Mouse (Mus musculus): ENCODE measurements around the gene Zfp423. TPM values are rescaled to one million over a fixed set of nuclear protein-coding genes. Genes with fewer than 3 reads are reported as not detected.

Gene Zfp423
- total RNA-seq, 1 experiment from 2014 or later, result 22.0 TPM

DNA sequence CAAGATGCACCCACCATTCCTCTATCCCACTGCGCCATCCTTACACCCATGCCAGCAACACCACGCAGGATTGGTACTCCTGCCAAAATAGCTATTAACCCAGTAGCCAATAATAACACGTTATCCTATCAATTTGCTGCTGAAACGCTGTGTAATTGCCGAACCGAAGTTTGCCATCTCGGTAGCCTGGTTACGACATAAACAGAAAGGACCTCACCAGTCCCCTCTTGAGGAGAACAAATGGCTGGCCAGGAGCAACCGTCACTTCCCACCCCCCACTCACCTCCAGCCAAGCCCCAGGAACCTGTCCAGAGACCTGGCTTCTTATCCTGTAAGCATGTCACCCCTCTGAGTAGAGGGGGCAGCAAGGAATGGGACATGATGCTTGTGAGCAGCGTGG is 156.0 kb downstream of the Zfp423 start:
- no peak for DNase-seq

GRCm38 (mm10) chr8:87802571-87802970 is 156.8 kb downstream of the Zfp423 start:
- DNase-seq, result no peak

GRCm38 (mm10) chr8:87800121-87800520 is 159.3 kb downstream of the Zfp423 start:
- DNase-seq, result no peak

DNA sequence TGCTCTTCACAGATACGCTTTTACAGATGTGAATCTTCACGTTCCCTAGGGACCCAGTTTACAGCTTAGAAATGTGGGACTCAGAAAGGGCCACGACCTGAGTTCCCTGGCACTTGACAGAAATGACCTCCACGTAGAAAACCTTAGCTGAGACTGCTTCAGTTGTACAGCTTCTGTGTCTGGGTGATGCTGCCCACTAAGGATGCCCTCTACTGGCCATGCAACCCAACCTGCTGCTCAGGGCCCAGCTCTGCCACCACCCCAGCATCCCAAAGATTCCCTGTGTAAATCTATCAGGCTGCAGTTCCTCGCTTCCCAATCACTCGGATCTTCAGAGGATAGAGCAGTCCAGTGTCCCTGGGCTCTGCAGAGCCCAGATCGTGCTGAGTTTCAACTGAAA is 163.2 kb downstream of the Zfp423 start:
- peak; percentile 58 for DNase-seq

DNA sequence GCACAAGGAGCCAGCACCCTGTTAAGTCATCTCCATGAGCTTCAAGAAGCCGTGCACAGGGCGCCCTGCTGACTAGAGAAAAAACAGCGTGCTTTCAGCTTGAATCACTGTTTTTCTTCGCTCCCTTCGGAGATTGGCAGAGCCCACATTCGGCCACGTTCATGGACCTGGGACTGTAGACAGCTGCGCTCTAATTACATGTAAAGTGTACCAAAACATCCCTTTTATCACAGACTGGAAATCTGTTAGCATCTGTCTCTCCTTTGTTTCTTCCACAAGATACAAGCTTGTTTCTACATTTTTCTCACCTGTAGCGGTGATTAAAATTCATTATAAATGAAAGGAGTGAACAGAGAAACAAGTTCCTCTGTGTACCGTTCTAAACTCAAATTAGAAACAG is 164.8 kb downstream of the Zfp423 start:
- DNase-seq, result no peak

- peak; percentile 39 for DNase-seq
Measured at GRCm38 (mm10) chr8:87791103-87791502, 168.3 kb downstream of the Zfp423 start.

DNA sequence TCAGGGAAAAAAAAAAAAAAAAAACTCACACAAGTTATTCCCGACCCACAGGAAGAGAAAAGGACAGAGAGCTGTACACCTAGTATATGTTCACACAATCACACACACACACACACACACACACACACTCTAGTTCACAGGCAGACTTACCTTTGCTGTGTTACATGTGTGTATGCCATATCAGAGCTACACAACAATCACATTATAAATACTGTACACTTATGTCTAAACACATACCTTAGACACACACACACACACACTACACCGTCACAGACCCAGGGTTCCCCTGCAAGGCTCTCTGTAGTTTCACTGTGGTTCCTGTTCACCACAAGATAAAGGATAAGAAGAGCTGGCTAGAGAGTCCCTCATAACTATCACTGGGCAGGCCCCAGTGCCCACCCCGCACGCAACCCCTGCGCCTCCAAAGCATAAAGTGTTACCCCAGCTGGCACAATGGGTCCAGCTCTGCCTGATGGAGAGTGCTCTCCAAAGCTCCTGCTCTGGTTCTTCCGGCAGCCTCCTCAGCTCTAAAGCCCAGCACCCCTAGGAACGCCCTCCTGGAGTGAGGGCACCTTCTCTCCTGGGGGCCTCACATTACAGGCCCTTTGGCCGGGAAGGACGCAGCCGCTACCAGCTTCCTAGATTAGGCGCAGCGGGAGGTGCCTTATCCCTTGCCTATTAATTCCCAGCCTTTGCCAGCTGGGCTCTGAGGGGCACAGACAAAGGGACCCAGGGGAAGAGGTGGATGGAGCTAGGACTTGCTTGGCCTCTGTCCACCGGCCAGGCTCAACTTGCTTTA is 174.6 kb downstream of the Zfp423 start:
- no peak for DNase-seq

DNA sequence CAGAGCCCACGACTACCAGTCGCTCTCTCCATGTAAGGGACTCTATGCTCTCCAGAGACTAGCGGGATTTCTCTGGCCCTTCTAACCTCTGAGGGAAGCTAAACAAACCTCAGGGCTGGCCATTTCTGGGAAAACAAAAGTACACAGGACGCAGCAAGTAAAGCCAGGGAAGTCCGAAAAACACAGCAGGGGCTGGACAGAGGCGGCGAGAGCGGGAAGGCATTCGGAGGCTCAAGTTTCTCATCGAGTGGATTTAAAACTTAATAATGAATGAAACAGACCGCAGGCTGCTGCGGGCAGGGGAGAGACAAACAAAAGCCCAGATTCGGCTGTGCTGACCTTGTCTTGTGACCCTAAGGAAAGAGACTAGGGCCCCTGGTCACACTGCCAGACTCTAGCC is 175.2 kb downstream of the Zfp423 start:
- no peak for DNase-seq

DNA sequence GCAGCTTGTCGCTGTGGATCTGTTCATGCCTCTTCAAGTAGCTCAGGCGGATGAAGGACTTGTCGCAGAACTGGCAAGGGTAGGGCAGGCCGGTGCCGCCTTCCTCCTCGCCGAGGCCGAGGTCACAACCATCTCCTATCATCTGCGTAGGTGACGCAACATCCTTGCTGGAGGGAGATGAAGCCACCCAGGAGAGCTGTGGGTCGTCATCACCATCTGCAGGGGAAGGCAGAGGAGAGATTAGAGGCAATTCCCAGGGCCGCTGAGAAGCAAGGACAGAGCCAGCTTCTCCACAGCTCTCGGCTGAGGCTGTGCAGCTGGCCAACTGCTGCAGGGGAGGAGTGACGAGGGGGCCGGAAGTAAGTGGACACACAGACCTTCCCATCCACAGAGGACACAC is 176.2 kb downstream of the Zfp423 start:
- peak; percentile 68 for DNase-seq

- no peak for DNase-seq
Measured at GRCm38 (mm10) chr8:87777586-87777985, 181.8 kb downstream of the Zfp423 start.

GRCm38 (mm10) chr8:87775889-87776288 is 183.5 kb downstream of the Zfp423 start:
- no peak for DNase-seq

GRCm38 (mm10) chr8:87774966-87775365 is 184.4 kb downstream of the Zfp423 start:
- no peak for DNase-seq

- DNase-seq, result peak; percentile 31
Measured at GRCm38 (mm10) chr8:87772894-87773502, 186.4 kb downstream of the Zfp423 start.

GRCm38 (mm10) chr8:87767882-87768281 is 191.5 kb downstream of the Zfp423 start:
- no peak for DNase-seq

DNA sequence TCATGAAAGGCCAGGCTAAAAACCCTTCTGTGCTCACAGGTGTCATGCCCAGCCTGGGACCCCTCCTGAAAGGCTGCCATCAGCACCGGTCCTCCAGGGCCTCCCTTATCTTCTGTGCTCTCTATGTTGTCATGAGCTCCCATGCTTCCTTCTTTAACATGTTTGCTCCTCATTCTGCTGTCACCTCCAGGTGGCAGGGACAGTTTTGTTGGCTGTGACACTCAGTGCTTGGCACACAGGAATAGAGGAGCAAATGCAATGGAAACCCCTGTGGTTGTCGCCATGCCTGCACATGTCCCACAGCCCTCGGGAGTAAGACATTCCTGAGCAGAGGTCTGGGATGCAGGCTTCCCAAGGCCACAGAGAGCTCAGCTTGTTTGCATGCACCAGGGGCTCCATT is 194.1 kb downstream of the Zfp423 start:
- DNase-seq, result no peak

DNA sequence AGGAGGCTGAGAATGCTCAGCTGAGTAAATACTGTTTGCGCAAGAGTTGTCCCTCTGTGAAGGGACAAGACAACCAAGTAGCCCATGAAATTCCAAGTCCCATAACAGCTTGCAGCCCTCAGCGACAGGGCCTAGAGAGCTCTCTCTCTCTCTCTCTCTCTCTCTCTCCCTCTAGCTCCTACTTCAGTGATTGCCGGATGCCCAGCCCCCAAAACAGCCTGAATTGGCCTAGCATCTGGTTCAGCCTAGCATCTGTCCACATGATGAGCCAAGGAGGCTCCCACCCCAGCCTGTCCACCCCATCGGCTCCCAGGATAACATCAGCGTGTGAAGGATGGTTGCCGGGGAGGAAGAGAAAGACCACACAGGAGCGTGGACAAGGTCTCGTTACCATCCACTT is 200.6 kb downstream of the Zfp423 start:
- DNase-seq, result no peak

DNA sequence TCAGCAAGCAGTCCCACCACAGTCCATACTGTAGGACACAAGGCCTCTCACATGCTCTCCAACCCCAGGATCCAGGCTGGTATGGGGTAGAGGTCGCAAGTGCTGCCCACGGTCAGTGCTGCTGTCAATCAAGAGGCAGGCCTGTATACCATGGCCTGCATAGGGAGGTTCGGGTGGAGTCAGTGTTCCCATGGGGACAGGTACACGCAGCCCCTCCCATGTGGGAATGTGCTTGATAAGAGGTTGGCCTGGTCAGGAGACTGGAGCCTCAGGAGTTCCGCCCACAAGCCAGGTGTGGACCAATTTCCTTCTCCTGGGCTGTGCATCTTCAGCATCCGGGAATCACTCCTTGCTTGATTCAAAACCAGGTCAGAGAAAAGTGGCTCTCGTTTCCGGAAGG is 204.5 kb downstream of the Zfp423 start:
- no peak for DNase-seq

- DNase-seq, result peak; percentile 80
Measured at GRCm38 (mm10) chr8:87753636-87754035, 205.8 kb downstream of the Zfp423 start.

DNA sequence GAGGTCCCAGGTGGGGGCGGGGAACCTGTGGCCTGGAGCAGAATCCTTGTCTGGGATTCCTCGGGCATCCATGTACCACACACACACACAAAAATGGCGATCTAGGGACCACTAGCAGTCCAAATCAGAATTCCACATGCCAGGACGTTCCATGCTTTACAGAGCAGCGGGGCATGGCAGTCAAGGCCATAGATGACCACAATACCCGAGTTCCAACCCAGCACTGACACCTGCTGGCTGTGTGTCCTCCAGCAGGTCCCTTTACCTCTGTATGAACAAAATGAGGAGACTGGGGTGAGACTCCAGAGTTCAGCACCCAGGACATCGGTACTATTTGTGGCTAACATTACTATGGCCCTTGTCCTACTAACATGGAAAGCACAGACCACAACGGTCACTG is 206.2 kb downstream of the Zfp423 start:
- DNase-seq, result peak; percentile 72

DNA sequence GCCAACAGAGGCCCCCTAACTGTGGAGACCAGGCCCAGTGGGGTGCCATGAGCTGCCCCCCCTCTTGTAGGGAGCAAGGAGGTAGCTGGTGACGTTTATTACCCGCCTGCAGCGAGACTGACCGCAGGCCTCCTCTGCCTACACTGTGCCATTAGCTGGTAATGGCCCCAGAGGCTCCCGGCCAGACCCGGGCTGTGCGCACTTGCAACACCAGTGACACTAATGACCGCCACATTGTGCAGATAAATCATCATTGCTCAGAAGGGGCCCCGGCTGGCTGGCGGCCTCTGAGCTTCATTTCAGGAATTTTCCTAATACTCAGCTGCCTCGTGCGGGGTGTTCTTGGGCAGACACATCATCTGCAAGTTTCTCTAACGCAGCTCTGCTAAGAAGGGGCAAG is 206.7 kb downstream of the Zfp423 start:
- peak; percentile 69 for DNase-seq

- peak; percentile 17 for DNase-seq
Measured at GRCm38 (mm10) chr8:87747582-87747981, 211.8 kb downstream of the Zfp423 start.

- no peak for DNase-seq
Measured at GRCm38 (mm10) chr8:87747142-87747541, 212.3 kb downstream of the Zfp423 start.

GRCm38 (mm10) chr8:87746072-87746471 is 213.3 kb downstream of the Zfp423 start:
- no peak for DNase-seq

GRCm38 (mm10) chr8:87745125-87745698 is 214.2 kb downstream of the Zfp423 start:
- peak; percentile 18 for DNase-seq
